Mouse (Mus musculus) heart, postnatal 0 days (tissue): ENCODE results near the gene Prpsap1. TPM values are rescaled to one million over a fixed set of nuclear protein-coding genes. Genes with fewer than 3 reads are reported as not detected.

ENCODE experiments used
- ATAC-seq: fragments of 200-750 bp; cut with Nextera tagmentation; 2 replicates; pipeline ENCODE4 v1.8.0; 2017; ENCODE audit warnings: low read depth, moderate number of reproducible peaks, moderate library complexity; ENCODE audit not compliant: insufficient read depth
- DNase-seq: peaks from one replicate; pipeline ENCODE4 v3.0.0-alpha.2; 2016; ENCODE audit warnings: low spot score
- H3K27ac ChIP-seq: fragments of 300-500 bp; sonication (generic); 2 replicates; pipeline ENCODE4 v1.5.1; 2014; ENCODE audit warnings: low read depth, mild to moderate bottlenecking
- H3K27me3 ChIP-seq: fragments of 300-500 bp; sonication (generic); 2 replicates; pipeline ENCODE4 v1.6.1; 2014; ENCODE audit warnings: low read length, mixed read lengths; ENCODE audit not compliant: control insufficient read depth, insufficient read depth
- H3K36me3 ChIP-seq: fragments of 300-500 bp; sonication (generic); replicated peaks from 2 replicates; pipeline ENCODE4 v1.6.1; 2014; ENCODE audit warnings: low read length, mixed read lengths; ENCODE audit not compliant: control insufficient read depth, insufficient read depth
- H3K4me1 ChIP-seq: fragments of 300-500 bp; sonication (generic); 2 replicates; pipeline ENCODE4 v1.6.1; 2014; ENCODE audit warnings: antibody characterized with exemption; ENCODE audit not compliant: control insufficient read depth, insufficient read depth
- H3K4me2 ChIP-seq: fragments of 300-500 bp; sonication (generic); 2 replicates; pipeline ENCODE4 v1.6.1; 2014; ENCODE audit warnings: low read depth, mild to moderate bottlenecking, low read length, moderate library complexity
- H3K4me3 ChIP-seq: fragments of 300-500 bp; sonication (generic); 2 replicates; pipeline ENCODE4 v1.5.1; 2014; ENCODE audit warnings: low read depth, low read length
- H3K9ac ChIP-seq: fragments of 300-500 bp; sonication (generic); replicated peaks from 2 replicates; pipeline ENCODE4 v1.6.1; 2014; ENCODE audit warnings: low read depth, low read length, mixed read lengths
- H3K9me3 ChIP-seq: fragments of 300-500 bp; sonication (generic); replicated peaks from 2 replicates; pipeline ENCODE4 v1.6.1; 2016; ENCODE audit warnings: low read length; ENCODE audit not compliant: control insufficient read depth
- CTCF ChIP-seq: IDR thresholded peaks from 2 replicates; pipeline ENCODE4 v1.5.1; 2016; ENCODE audit warnings: antibody characterized with exemption, control low read depth, low read depth
- EP300 ChIP-seq: IDR thresholded peaks from 2 replicates; pipeline ENCODE4 v1.6.1; 2016; ENCODE audit warnings: antibody characterized with exemption, low read depth
- WGBS: fragments of 180-500 bp; shearing (Covaris S2); extraction: QIAGEN DNeasy Blood & Tissue Kit; methylation state at CpG from one replicate; pipeline ENCODE4 v1.1.7; 2014; 5-methylcytosine and 5-hydroxymethylcytosine counted together
- polyA plus RNA-seq: library from polyadenylated mRNA; unstranded; fragments of >200 nt; fragmentation: Nextera tagmentation; extraction: Ambion mirVana; gene quantifications from 2 replicates; pipeline ENCODE4 v1.2.1, GENCODE M21; 2015
- total RNA-seq: library from RNA; depleted of rRNA; stranded (reverse); fragments of >200 nt; gene quantifications from 2 replicates; pipeline ENCODE4 v1.2.3, GENCODE M21; 2014; ENCODE audit warnings: low replicate concordance

Prpsap1 gene
- total and polyA plus RNA-seq, 2 experiments from 2014 or later, result 43.3 to 59.2 TPM

DNA sequence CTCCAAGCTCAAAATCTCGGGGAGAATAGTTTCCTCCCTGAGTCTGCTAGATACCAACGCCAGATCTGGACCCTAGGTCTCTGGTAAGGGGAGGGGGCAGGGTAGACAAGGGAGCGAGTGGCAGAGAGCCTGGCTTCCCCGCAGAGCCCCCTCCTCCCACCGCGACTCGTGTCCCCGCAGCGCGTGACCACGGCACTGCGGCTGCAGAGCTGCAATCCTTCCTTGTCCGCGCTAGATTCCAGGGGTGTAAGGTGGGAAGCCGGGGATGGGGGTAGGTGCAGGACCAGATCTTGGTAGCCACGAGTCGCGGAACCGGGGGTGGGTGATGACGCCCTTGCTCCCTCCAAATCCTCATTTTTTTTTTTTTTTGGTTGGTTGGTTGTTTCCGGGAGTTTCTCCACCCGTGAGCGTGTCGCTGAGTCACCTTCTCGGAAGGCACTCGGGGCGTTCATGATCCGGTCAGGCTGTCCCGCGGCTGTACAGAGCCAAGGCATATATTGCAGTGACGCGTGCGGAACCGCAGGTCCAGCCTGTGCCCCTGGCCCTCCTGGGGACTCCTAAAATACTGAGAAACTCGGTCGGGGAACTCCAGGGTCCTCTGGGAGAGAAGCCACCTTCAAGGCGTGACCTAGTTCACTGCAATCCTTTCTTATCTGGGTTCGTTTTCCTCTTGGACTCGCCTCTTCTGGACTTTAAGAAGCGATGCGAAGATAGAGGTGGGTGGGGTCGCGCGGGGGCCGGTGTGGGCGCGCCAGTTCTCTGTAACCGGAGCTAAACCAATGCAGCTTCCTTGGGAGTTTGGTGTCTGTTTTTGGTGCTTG is 37.6 kb upstream of the Prpsap1 start:
- Histone ChIP-seq H3K9me3 (no peaks in the 10 kb centered on the region), H3K4me2 (peak overlapping the region; percentile 91), H3K9ac (peak overlapping the region; percentile 56; the same call in 1 of the 2 replicates), H3K27me3 (peaks cover 57% of the 10 kb centered on the region), H3K36me3 (no peaks in the 10 kb centered on the region), H3K4me1 (peaks cover 25% of the 10 kb centered on the region), H3K27ac (no peak overlapping the region), H3K4me3 (peak overlapping the region; percentile 59)
- DNase-seq (no peak), ATAC-seq (no peak)
- TF ChIP-seq CTCF (no peak), EP300 (no peak)
- WGBS, result 3% methylated on average over 48 of the region's 48 CpGs

DNA sequence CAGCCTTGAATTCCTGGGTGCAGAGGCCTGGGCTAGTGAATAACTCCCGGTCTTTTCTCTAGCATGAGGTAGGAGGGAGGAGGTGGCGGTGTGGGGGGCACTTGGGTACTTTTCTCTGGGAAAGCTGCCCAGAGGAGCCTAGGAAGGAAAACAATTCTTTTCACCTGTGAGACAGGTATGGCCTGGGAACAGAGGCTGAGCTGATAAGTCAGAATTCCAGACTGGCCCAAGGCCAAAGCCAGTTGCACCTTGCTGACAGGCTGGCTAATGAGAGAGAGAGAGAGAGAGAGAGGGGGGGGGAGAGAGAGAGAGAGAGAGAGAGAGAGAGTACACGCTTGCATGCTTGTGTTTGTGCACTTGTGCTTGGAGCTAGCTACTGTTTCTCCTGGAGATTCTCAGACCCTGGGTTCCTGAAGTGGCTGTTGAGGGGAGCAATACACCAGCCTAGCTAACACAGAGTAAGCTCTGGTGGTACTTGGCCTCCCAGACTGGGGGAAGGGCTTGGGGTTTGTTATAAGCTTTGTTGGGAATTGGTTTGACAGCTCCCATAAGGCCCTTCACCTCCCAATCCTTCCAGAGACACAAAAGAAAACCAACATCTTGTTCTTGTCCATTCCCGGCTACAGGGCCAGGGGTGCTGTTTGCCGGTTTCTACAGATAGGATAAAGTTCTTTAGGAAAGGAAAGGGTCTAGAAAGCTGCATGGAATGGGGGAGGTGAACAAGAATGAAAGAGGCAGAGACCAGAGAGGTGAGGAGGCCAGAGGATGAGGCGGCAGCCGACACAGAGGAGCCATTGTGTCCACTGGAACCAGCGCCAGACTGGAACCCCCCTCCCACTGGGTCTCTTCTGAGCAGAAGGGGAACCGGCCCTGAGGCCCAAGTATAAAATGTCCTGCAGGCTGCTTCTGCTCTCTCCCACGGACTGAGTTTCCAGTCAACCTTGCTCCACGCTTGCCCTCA is 36.5 kb upstream of the Prpsap1 start, which contains the start of gene Sphk1:
Gene Sphk1, plus strand, starts transcription at position 739 of the 961 bp plus-strand sequence.
- H3K27me3 ChIP-seq, result peaks cover 55% of the 10 kb centered on the region
- peak within 1 kb of the TSS; percentile 56; the same call in 1 of the 2 replicates for H3K9ac ChIP-seq
- DNase-seq (no peak), ATAC-seq (no peak)
- no peaks in the 10 kb centered on the region for H3K36me3 ChIP-seq
- peaks cover 24% of the 10 kb centered on the region for H3K4me1 ChIP-seq
- H3K9me3 ChIP-seq, result no peaks in the 10 kb centered on the region
- TF ChIP-seq CTCF (no peak), EP300 (no peak)
- H3K27ac ChIP-seq, result no peak within 1 kb of the TSS
- whole genome bisulfite sequencing, result 47% methylated on average over 11 of the region's 11 CpGs
- peak within 1 kb of the TSS; percentile 59 for H3K4me3 ChIP-seq
- H3K4me2 ChIP-seq, result peak within 1 kb of the TSS; percentile 91

DNA sequence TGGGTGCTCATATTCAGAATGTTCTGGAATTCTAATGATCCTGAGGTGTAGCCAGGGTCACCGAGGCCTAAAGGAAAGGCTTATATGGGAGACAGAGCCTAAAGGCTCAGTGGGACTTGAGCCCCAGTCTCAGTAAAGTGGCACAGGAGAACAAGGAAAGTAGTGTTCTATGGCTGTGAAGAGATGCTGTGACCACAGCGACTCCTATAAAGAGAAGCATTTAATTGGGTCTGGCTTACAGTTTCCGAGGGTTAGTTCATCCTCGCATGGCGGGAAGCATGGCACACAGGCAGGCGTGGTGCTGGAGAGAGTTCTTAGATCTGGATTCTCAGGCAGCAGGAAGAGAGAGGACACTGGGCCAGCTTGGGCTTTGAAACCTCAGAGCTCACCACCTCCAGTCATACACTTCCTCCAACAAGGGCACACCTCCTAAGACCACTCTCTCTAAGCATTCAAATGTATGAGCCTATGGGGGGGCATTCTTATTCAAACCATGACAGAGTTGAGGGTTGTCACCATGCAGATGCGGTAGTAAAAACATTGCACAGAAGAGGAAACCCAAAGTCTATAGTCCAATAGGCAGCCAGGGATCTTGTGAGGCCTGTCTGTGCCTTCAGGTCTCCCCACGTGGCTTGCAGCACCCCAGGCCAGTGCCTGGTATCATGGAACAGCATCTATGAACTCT is 34.8 kb upstream of the Prpsap1 start:
- Histone ChIP-seq H3K36me3 (no peaks in the 10 kb centered on the region), H3K4me3 (no peak overlapping the region), H3K27me3 (peaks cover 42% of the 10 kb centered on the region), H3K9ac (no peak overlapping the region), H3K4me1 (peaks cover 28% of the 10 kb centered on the region), H3K9me3 (no peaks in the 10 kb centered on the region), H3K27ac (no peak overlapping the region), H3K4me2 (no peak overlapping the region)
- no peak for ATAC-seq
- WGBS, result 84% methylated on average over 8 of the region's 8 CpGs
- no peak for TF ChIP-seq EP300
- TF ChIP-seq CTCF, result no peak
- DNase-seq, result no peak

DNA sequence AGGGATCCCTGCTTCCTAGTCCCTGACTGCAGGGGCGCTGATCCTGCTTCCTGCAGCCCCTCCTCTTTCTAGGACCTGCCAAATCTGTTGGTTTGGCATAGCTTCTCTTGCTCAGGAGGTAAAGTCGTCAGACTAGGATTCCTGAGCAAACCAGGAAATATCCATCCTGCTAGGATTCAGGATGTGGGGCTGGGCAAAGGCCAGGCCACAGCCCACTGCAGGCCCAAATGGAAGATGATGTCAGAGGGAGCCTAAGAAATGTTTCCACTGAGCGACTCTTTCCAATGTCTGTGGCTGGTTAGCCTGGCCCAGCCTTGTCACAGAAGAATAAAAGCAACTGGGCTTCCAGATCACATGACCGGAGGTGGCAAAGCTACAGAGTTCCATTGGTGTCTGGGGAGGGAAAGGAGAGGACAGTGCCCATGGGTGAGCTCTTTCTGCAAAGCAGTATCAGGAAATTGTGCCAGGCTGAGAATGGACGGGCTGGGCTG is 29.7 kb upstream of the Prpsap1 start:
- Histone ChIP-seq H3K4me3 (no peak overlapping the region), H3K4me2 (no peak overlapping the region), H3K9me3 (no peaks in the 10 kb centered on the region), H3K4me1 (peaks cover 22% of the 10 kb centered on the region), H3K27ac (peak overlapping the region; percentile 86), H3K36me3 (no peaks in the 10 kb centered on the region), H3K27me3 (no peaks in the 10 kb centered on the region), H3K9ac (0 out of 2 replicates have a peak overlapping the region, but pooled peaks have one; percentile 13)
- ATAC-seq, result peak; percentile 82
- 31% methylated on average over 5 of the region's 5 CpGs for WGBS
- TF ChIP-seq CTCF, result no peak
- TF ChIP-seq EP300, result no peak
- DNase-seq, result peak; percentile 83
